Mouse (Mus musculus) stomach, postnatal 0 days (tissue): ENCODE results near the gene Vmn2r43.
"Not testable (repeated sequence)": the region's sequence is repeated elsewhere in the genome, so short reads cannot be mapped to it uniquely, and the experiment has no call there.

Source experiments
- CTCF ChIP-seq: IDR thresholded peaks from 2 replicates; pipeline ENCODE4 v1.5.1; 2016; ENCODE audit warnings: antibody characterized with exemption, low read depth, mild to moderate bottlenecking, moderate library complexity
- EP300 ChIP-seq: optimal IDR thresholded peaks from 2 replicates; pipeline ENCODE3; 2016; ENCODE audit warnings: antibody characterized with exemption

DNA sequence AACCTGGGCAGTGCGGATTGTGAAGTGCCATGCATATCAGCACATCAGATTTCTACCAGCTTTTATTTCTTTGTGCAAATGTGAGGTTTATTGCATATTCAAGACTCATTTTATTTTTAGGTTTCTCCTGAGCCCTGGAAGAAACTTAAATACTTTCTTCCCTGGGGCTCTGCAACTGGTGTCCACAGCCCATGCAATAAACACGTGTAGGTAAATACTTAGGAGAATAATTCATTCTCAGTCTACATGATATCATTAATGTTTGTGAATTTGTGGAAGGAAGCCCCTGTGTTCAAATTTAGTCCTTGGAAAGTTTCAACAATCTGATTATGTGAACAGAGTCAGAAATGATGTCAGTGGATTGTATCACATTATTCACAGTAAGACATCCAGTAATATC is 60.2 kb downstream of the Vmn2r43 start, which contains the start of gene Vmn2r42:
- not testable (repeated sequence) for TF ChIP-seq CTCF, EP300
